Mouse (Mus musculus): ENCODE measurements around the gene Nxpe5.

Nxpe5 gene

GRCm38 (mm10) chr5:138277994-138278393, 52.3 kb downstream of the Nxpe5 start:
- no peak for DNase-seq (ENCODE audit: low read depth, low spot score)

- peak; percentile 95 for DNase-seq (ENCODE audit: low read depth, low spot score)
Measured at GRCm38 (mm10) chr5:138279585-138280424, 54.1 kb downstream of the Nxpe5 start, which contains the start of the genes Gm43720, Gpc2 and Stag3. Gene Gm43720, minus strand, starts transcription at chr5:138279958. Gene Gpc2, minus strand, starts transcription at chr5:138280005. Gene Stag3, plus strand, starts transcription at chr5:138280240.

GRCm38 (mm10) chr5:138280425-138280768, 54.7 kb downstream of the Nxpe5 start:
- DNase-seq (ENCODE audit: low read depth, low spot score) = no peak

GRCm38 (mm10) chr5:138280829-138281228, 55.1 kb downstream of the Nxpe5 start:
- no peak for DNase-seq (ENCODE audit: low read depth, low spot score)

- DNase-seq (ENCODE audit: low read depth, low spot score) = no peak
Measured at GRCm38 (mm10) chr5:138281798-138282197, 56.1 kb downstream of the Nxpe5 start.

GRCm38 (mm10) chr5:138283540-138283939, 57.8 kb downstream of the Nxpe5 start:
- DNase-seq (ENCODE audit: low read depth, low spot score) = no peak

- DNase-seq (ENCODE audit: low read depth, low spot score) = no peak
Measured at GRCm38 (mm10) chr5:138287861-138288260, 62.2 kb downstream of the Nxpe5 start.

GRCm38 (mm10) chr5:138291638-138292037, 65.9 kb downstream of the Nxpe5 start:
- DNase-seq (ENCODE audit: low read depth, low spot score) = no peak

GRCm38 (mm10) chr5:138294158-138294557, 68.5 kb downstream of the Nxpe5 start:
- DNase-seq (ENCODE audit: low read depth, low spot score) = no peak

GRCm38 (mm10) chr5:138299613-138300012, 73.9 kb downstream of the Nxpe5 start:
- no peak for DNase-seq (ENCODE audit: low read depth, low spot score)

Measured in WW6 (cell line).